Mouse (Mus musculus): ENCODE data around the gene Frs2. TPM values are rescaled to one million over a fixed set of nuclear protein-coding genes. Genes with fewer than 3 reads are reported as not detected.
A peak's percentile ranks its signal among the peaks of the same experiment; 100 is the strongest.
"Not testable (repeated sequence)": the region's sequence is repeated elsewhere in the genome, so short reads cannot be mapped to it uniquely, and the experiment has no call there.

Gene Frs2
- polyA plus RNA-seq, 1 experiment from 2014 or later = 23.5 TPM

GRCm38 (mm10) chr10:117062894-117063253 is 85.5 kb downstream of the Frs2 start:
- 1% methylated on average over 15 of the region's 15 CpGs for WGBS
- ATAC-seq (replicated peaks; ENCODE audit: low FRiP score) (peak; percentile 35), DNase-seq (ENCODE audit: low spot score) (no peak)
- Histone ChIP-seq H3K9ac (ENCODE audit: low read depth, low read length) (peak overlapping the region; percentile 98), H3K27ac (ENCODE audit: low read depth, low read length) (peak overlapping the region; percentile 92), H3K27me3 (replicated peaks; ENCODE audit: control insufficient read depth, insufficient read depth, low read length) (no peaks in the 10 kb centered on the region), H3K36me3 (ENCODE audit: control insufficient read depth, insufficient read depth, low read length) (peaks cover 35% of the 10 kb centered on the region), H3K9me3 (ENCODE audit: control insufficient read depth, low read length) (no peaks in the 10 kb centered on the region), H3K4me1 (replicated peaks; ENCODE audit: control insufficient read depth, insufficient read depth, low read length) (peaks cover 10% of the 10 kb centered on the region; the same call in 1 of the 2 replicates), H3K4me2 (peak overlapping the region; percentile 93), H3K4me3 (ENCODE audit: low read depth, low read length) (peak overlapping the region; percentile 93)

- Histone ChIP-seq H3K36me3 (ENCODE audit: control insufficient read depth, insufficient read depth, low read length) (peaks cover 86% of the 10 kb centered on the region), H3K27me3 (replicated peaks; ENCODE audit: control insufficient read depth, insufficient read depth, low read length) (no peaks in the 10 kb centered on the region), H3K27ac (ENCODE audit: low read depth, low read length) (no peak overlapping the region), H3K4me3 (ENCODE audit: low read depth, low read length) (no peak overlapping the region), H3K9ac (ENCODE audit: low read depth, low read length) (no peak overlapping the region), H3K4me2 (no peak overlapping the region), H3K4me1 (replicated peaks; ENCODE audit: control insufficient read depth, insufficient read depth, low read length) (peaks cover 10% of the 10 kb centered on the region; the same call in 1 of the 2 replicates), H3K9me3 (ENCODE audit: control insufficient read depth, low read length) (no peaks in the 10 kb centered on the region)
- DNase-seq (ENCODE audit: low spot score) (no peak), ATAC-seq (replicated peaks; ENCODE audit: low FRiP score) (no peak)
- WGBS = 86% methylated on average over 4 of the region's 4 CpGs
Measured at GRCm38 (mm10) chr10:117055668-117056067, 92.7 kb downstream of the Frs2 start.

DNA sequence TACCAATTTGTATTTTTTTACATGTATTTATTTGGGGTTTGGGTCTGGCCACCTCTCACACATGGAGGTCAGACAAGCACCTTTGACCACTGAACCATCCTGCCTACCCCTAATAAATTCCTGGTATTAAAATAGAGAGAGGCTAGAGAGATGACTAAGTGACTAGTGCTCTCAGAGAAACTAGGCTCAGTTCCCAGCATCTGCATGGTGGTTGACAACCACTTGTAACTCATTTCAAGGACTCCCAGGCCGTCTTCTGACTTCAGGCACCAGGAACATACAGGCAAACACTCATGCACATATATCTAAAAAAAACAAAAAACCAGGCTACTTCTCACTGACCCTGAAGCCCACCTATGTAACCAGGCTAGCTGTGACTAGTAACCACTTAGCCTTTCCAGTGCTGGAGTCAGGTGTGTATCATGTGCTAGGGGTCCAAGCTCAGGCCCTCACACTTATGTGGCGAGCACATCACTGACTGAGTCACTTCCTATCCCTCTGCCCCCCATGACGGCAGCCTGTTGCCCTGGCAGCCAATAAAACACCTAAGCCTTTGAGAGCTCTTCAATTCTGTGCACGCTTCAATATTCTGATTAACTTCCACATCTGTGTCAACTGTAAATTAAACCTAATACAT is 98.3 kb downstream of the Frs2 start:
- Histone ChIP-seq H3K27ac (ENCODE audit: low read depth, low read length) (no peak overlapping the region), H3K4me2 (no peak overlapping the region), H3K4me3 (ENCODE audit: low read depth, low read length) (no peak overlapping the region), H3K9me3 (ENCODE audit: control insufficient read depth, low read length) (no peaks in the 10 kb centered on the region), H3K9ac (ENCODE audit: low read depth, low read length) (no peak overlapping the region), H3K27me3 (replicated peaks; ENCODE audit: control insufficient read depth, insufficient read depth, low read length) (0 out of 2 replicates have a peak, but pooled peaks cover 7% of the 10 kb centered on the region), H3K36me3 (ENCODE audit: control insufficient read depth, insufficient read depth, low read length) (peaks cover 46% of the 10 kb centered on the region), H3K4me1 (replicated peaks; ENCODE audit: control insufficient read depth, insufficient read depth, low read length) (peaks cover 7% of the 10 kb centered on the region)
- ATAC-seq (replicated peaks; ENCODE audit: low FRiP score) (no peak), DNase-seq (ENCODE audit: low spot score) (no peak)
- WGBS = 80% methylated on average over 4 of the region's 4 CpGs

DNA sequence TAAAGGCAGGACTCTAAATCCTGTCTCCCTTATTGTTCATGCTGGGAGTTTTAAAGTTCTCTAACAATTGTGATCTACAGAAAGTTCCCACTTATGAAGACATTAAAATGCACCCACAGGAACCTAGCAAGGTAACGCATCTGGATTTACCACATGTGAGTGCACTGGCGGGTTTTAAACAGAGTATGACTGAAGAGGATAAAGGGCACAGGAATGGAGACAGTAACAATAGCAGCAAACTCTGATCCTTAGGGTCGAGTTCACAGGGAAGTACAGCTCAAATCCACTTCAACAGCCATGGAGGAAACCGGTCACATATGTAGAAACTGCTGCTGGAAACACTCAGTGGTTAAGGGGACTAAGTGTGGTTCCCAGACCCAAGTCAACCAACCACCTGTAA is 99.1 kb downstream of the Frs2 start:
- Histone ChIP-seq H3K4me3 (ENCODE audit: low read depth, low read length) (no peak overlapping the region), H3K9me3 (ENCODE audit: control insufficient read depth, low read length) (no peaks in the 10 kb centered on the region), H3K9ac (ENCODE audit: low read depth, low read length) (no peak overlapping the region), H3K27ac (ENCODE audit: low read depth, low read length) (no peak overlapping the region), H3K27me3 (replicated peaks; ENCODE audit: control insufficient read depth, insufficient read depth, low read length) (0 out of 2 replicates have a peak, but pooled peaks cover 7% of the 10 kb centered on the region), H3K4me1 (replicated peaks; ENCODE audit: control insufficient read depth, insufficient read depth, low read length) (peaks cover 7% of the 10 kb centered on the region), H3K36me3 (ENCODE audit: control insufficient read depth, insufficient read depth, low read length) (peaks cover 39% of the 10 kb centered on the region), H3K4me2 (no peak overlapping the region)
- no peak for DNase-seq (ENCODE audit: low spot score)
- 88% methylated on average over 4 of the region's 4 CpGs for WGBS
- no peak for ATAC-seq (replicated peaks; ENCODE audit: low FRiP score)

DNA sequence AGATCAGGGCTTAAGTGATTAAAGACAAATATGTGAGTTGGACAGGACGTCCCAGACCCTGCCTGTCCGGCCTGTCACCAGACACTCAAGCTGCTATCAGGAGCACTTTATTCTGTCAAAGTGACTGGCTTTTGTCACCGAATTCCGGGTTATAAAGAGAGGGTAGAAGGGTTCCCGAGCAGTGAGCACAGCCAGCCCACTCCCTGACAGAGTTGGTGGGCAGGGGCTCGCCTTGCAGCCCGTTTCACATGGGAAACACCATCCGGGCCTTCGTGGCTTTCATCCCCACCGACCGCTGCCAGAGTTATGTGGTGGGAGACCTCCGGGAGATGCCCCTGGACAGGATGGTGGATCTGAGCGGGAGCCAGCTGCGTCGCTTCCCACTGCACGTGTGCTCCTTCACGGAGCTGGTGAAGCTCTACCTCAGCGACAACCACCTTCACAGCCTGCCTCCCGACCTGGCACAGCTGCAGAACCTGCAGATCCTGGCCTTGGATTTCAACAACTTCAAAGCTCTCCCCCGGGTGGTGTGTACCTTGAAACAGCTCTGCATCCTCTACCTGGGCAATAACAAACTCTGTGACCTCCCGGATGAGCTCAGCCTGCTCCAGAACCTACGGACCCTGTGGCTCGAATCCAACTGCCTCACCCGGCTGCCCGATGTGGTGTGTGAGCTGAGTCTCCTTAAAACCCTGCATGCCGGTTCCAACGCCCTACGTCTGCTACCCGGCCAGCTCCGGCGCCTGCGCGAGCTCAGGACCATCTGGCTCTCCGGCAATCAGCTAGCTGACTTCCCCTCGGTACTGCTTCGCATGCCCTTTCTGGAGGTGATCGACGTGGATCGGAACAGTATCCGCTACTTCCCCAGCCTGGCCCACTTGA is 102.9 kb downstream of the Frs2 start, which contains the start of gene Lrrc10:
Lrrc10 (plus strand) TSS at position 167 of the 882 bp plus-strand sequence.
- H3K36me3 ChIP-seq (ENCODE audit: control insufficient read depth, insufficient read depth, low read length) = peaks cover 6% of the 10 kb centered on the region; the same call in 1 of the 2 replicates
- no peak within 1 kb of the TSS for H3K9ac ChIP-seq (ENCODE audit: low read depth, low read length)
- H3K4me1 ChIP-seq (replicated peaks; ENCODE audit: control insufficient read depth, insufficient read depth, low read length) = peaks cover 12% of the 10 kb centered on the region
- H3K27me3 ChIP-seq (replicated peaks; ENCODE audit: control insufficient read depth, insufficient read depth, low read length) = 0 out of 2 replicates have a peak, but pooled peaks cover 7% of the 10 kb centered on the region
- WGBS = 42% methylated on average over 40 of the region's 40 CpGs
- H3K27ac ChIP-seq (ENCODE audit: low read depth, low read length) = no peak within 1 kb of the TSS
- H3K4me3 ChIP-seq (ENCODE audit: low read depth, low read length) = no peak within 1 kb of the TSS
- ATAC-seq (replicated peaks; ENCODE audit: low FRiP score) (no peak), DNase-seq (ENCODE audit: low spot score) (no peak)
- no peaks in the 10 kb centered on the region for H3K9me3 ChIP-seq (ENCODE audit: control insufficient read depth, low read length)
- H3K4me2 ChIP-seq = peak within 1 kb of the TSS; percentile 49

DNA sequence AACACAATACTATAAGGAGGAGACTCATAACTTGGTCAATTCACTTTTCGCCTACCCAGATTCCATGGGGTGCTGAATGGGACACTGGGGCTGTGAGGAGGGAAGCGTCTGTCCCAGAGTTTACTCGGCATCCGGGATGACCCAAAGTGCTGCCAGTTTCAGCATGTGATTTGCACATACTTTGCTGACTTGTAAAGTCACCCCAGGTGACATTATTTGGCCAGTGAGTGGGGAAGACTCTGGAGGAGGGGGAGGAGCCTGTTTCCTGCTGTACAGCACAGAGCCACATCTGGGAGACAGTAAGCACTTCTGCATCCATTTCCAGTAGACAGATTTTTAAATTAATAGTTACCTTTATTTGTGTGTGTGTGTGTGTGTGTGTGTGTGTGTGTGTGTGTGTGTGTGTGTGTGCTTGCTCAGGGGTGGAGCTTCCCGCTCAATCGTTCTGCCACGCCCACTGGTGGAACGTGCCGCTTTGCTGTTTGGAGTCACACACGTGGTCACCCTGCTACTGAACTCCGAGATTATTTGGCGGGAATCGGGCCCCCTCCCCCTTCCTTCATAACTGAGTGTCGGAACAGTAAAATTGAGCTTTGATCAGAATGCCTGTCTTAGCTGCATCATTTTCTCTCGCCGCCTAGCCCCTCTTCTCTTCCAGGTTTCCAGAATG is 104.7 kb downstream of the Frs2 start:
- not testable (repeated sequence) for DNase-seq (ENCODE audit: low spot score)
- peak overlapping the region; percentile 49 for H3K4me2 ChIP-seq
- ATAC-seq (replicated peaks; ENCODE audit: low FRiP score) = peak; percentile 62

GRCm38 (mm10) chr10:117042295-117042694 is 106.0 kb downstream of the Frs2 start:
- 0 out of 2 replicates have a peak, but pooled peaks cover 7% of the 10 kb centered on the region for H3K27me3 ChIP-seq (replicated peaks; ENCODE audit: control insufficient read depth, insufficient read depth, low read length)
- 50% methylated on average over 14 of the region's 14 CpGs for WGBS
- no peak overlapping the region for H3K27ac ChIP-seq (ENCODE audit: low read depth, low read length)
- H3K36me3 ChIP-seq (ENCODE audit: control insufficient read depth, insufficient read depth, low read length) = no peaks in the 10 kb centered on the region
- no peaks in the 10 kb centered on the region for H3K9me3 ChIP-seq (ENCODE audit: control insufficient read depth, low read length)
- no peak overlapping the region for H3K9ac ChIP-seq (ENCODE audit: low read depth, low read length)
- no peak overlapping the region for H3K4me2 ChIP-seq
- ATAC-seq (replicated peaks; ENCODE audit: low FRiP score) = no peak
- no peak overlapping the region for H3K4me3 ChIP-seq (ENCODE audit: low read depth, low read length)
- H3K4me1 ChIP-seq (replicated peaks; ENCODE audit: control insufficient read depth, insufficient read depth, low read length) = peaks cover 12% of the 10 kb centered on the region
- no peak for DNase-seq (ENCODE audit: low spot score)

More for the DNA sequence above, 104.7 kb downstream of the Frs2 start:
- not testable (repeated sequence) for H3K27ac ChIP-seq (ENCODE audit: low read depth, low read length); H3K9ac ChIP-seq (ENCODE audit: low read depth, low read length); H3K27me3 ChIP-seq (replicated peaks; ENCODE audit: control insufficient read depth, insufficient read depth, low read length); H3K36me3 ChIP-seq (ENCODE audit: control insufficient read depth, insufficient read depth, low read length); H3K9me3 ChIP-seq (ENCODE audit: control insufficient read depth, low read length)
- H3K4me3 ChIP-seq (ENCODE audit: low read depth, low read length) = 0 out of 2 replicates have a peak overlapping the region, but pooled peaks have one; percentile 12
- WGBS = 27% methylated on average over 16 of the region's 16 CpGs
- H3K4me1 ChIP-seq (replicated peaks; ENCODE audit: control insufficient read depth, insufficient read depth, low read length) = peaks cover 12% of the 10 kb centered on the region

- H3K4me1 ChIP-seq (replicated peaks; ENCODE audit: control insufficient read depth, insufficient read depth, low read length) = peaks cover 8% of the 10 kb centered on the region
- 61% methylated on average over 6 of the region's 6 CpGs for WGBS
- DNase-seq (ENCODE audit: low spot score) (no peak), ATAC-seq (replicated peaks; ENCODE audit: low FRiP score) (no peak)
- 0 out of 2 replicates have a peak, but pooled peaks cover 2% of the 10 kb centered on the region for H3K27me3 ChIP-seq (replicated peaks; ENCODE audit: control insufficient read depth, insufficient read depth, low read length)
- H3K4me3 ChIP-seq (ENCODE audit: low read depth, low read length) = no peak overlapping the region
- H3K9ac ChIP-seq (ENCODE audit: low read depth, low read length) = no peak overlapping the region
- no peak overlapping the region for H3K4me2 ChIP-seq
- no peak overlapping the region for H3K27ac ChIP-seq (ENCODE audit: low read depth, low read length)
- no peaks in the 10 kb centered on the region for H3K9me3 ChIP-seq (ENCODE audit: control insufficient read depth, low read length)
- no peaks in the 10 kb centered on the region for H3K36me3 ChIP-seq (ENCODE audit: control insufficient read depth, insufficient read depth, low read length)
Measured at GRCm38 (mm10) chr10:117040355-117040754, 108.0 kb downstream of the Frs2 start.
